Mouse (Mus musculus): ENCODE data around the gene Ptpn5.

DNA sequence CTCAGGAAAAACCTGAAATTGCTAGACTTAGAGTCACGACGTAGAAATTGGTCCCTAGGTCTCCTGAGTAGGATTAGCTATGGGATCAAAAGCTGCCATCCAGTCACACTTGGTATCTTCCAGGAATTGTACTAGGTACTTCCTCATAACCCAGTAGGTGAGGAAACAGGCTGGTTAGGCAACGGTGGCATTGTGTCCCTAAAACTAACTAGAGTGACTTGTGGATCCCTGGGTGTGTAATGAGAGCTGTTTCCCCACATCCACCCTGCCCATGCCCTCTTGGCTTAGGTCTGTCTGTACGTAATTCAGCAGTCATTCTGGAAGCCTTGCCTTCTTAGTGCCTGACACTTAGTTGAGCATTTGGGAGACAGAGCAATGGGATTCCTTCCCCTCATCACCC is 77.2 kb downstream of the Ptpn5 start:
- no peak for TF ChIP-seq CTCF (conservative IDR thresholded peaks at IDR 0.05; ENCODE audit: low read length)
- no peak for TF ChIP-seq NANOG (IDR thresholded peaks at IDR 0.05; ENCODE audit: borderline replicate concordance, low read length)
- TF ChIP-seq POU5F1 (IDR thresholded peaks at IDR 0.05; ENCODE audit: borderline replicate concordance, low read length), result no peak

Data from E14TG2a.4 (cell line).